Mouse (Mus musculus) small intestine, adult 2 months (tissue): ENCODE measurements around the gene Gm47995.

ENCODE experiments used
- CTCF ChIP-seq: fragments of 200-500 bp; IDR thresholded peaks from 2 replicates; pipeline ENCODE4 v1.5.1; 2012; ENCODE audit warnings: low read depth, mild to moderate bottlenecking, control low read depth, inconsistent platforms, low read length, moderate library complexity, mixed read lengths; ENCODE audit not compliant: insufficient replicate concordance, insufficient read length; ENCODE audit errors: extremely low read depth
- POLR2A ChIP-seq: fragments of 200-500 bp; IDR thresholded peaks from 2 replicates; pipeline ENCODE4 v1.6.1; 2012; ENCODE audit warnings: low read depth, mild to moderate bottlenecking, control low read depth, inconsistent platforms, low read length, moderate library complexity

- TF ChIP-seq CTCF: no peak
- TF ChIP-seq POLR2A: no peak
These were observed 41.2 kb upstream of the Gm47995 start for GRCm38 (mm10) chr1:151156777-151157632.
